27 mouse cellular contexts compared by ENCODE assay signal in the genomic region with DNA sequence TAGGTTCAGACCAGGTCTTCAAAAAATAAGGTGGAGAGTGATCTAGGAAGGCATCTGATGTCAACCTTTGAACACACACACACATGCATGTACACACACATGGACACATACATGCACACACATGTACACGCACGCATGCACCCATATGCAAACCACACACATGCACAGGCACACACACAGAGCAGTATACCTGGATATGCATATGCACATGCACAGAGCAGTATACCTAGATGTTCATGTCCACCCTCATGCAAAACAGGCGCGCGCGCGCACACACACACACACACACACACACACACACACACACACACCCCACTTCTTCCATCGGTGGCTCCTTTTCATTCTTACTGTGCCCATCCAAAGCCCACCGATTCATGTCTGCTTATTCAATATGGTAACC. TPM values are rescaled to one million over a fixed set of nuclear protein-coding genes. Genes with fewer than 3 reads are reported as not detected.
DNase-seq lines count a peak whose midpoint lies in the region; TF ChIP-seq lines count a peak whose summit lies in the region.
"Had no signal": no experiment of that assay in that cellular context is flagged by ENCODE, and none has a peak within 500 bp of the region (broad histone marks: within the 10 kb centered on the region; RNA-seq: fewer than 3 reads in every experiment).

No protein-coding gene starts in this region.

- no peaks in the 10 kb centered on the region for H3K36me3 ChIP-seq in kidney, adult 2 months (ENCODE audit: control insufficient read depth, insufficient read depth, low read length)
- H3K36me3 ChIP-seq: embryonic facial prominence, embryonic 10.5 days; embryonic facial prominence, embryonic 13.5 days; forebrain, embryonic 12.5 days; forebrain, embryonic 15.5 days; heart, embryonic 10.5 days had no signal

- WGBS in kidney, adult 2 months = 97% methylated on average over 9 of the region's 9 CpGs

- H3K4me3 ChIP-seq in kidney, adult 2 months (ENCODE audit: insufficient read depth, low read depth, low read length) = no peak overlapping the region
- H3K4me3 ChIP-seq: embryonic facial prominence, embryonic 10.5 days; embryonic facial prominence, embryonic 13.5 days; erythroblast, embryonic 14.5 days; forebrain, embryonic 12.5 days; forebrain, embryonic 15.5 days; heart, adult 2 months; heart, embryonic 10.5 days had no signal

- H3K4me1 ChIP-seq in kidney, adult 2 months (ENCODE audit: control insufficient read depth, insufficient read depth, low read length) = peaks cover 6% of the 10 kb centered on the region; the same call in 1 of the 2 replicates

- H3K27me3 ChIP-seq in kidney, adult 2 months (replicated peaks; ENCODE audit: control insufficient read depth, insufficient read depth, low read length) = no peaks in the 10 kb centered on the region

- no peak overlapping the region for H3K27ac ChIP-seq in kidney, adult 2 months (ENCODE audit: insufficient read depth, low read depth, low read length)
- H3K27ac ChIP-seq: embryonic facial prominence, embryonic 10.5 days; embryonic facial prominence, embryonic 13.5 days; forebrain, embryonic 12.5 days; forebrain, embryonic 15.5 days; heart, adult 2 months; heart, embryonic 10.5 days; hindbrain, embryonic 14.5 days; hindbrain, postnatal 0 days had no signal

- peak; percentile 0 for DNase-seq in cerebellum, adult 9-11 months
- DNase-seq in cerebellum, postnatal 14 days = no peak
- peak; percentile 2 for DNase-seq in kidney, postnatal 10 days
- no peak for DNase-seq in kidney, adult 2 months
- peak; percentile 11 to 57 for DNase-seq in spleen, postnatal 4 days (ENCODE audit: low spot score in 2 of 2)
- no peak for DNase-seq in spleen, adult 12 weeks (ENCODE audit: low spot score)
- DNase-seq in thymus, postnatal 4 days = peak; percentile 31
- no peak for DNase-seq in thymus, postnatal 0 days (ENCODE audit: low spot score)
- DNase-seq: adrenal gland, postnatal 10 days; adrenal gland, postnatal 36 days; cerebellum, adult 18-20 months; cerebellum, adult 9-10 months; cerebellum, postnatal 36 days; embryo, embryonic 11 days; gastrocnemius, postnatal 25 days had no signal

- TF ChIP-seq POLR2A in kidney, adult 2 months (IDR thresholded peaks at IDR 0.05; ENCODE audit: low read depth, low read length) = no peak

- no peak for TF ChIP-seq CTCF in kidney, adult 2 months (conservative IDR thresholded peaks at IDR 0.05; ENCODE audit: insufficient read depth, insufficient read length, low read depth, low read length)

RNA-seq across cellular contexts. Expression of gene Tap2, which starts 4.5 kb away (rescaled TPM):
- polyA plus RNA-seq in kidney, adult 2 months (2012; rRNA removed) = 25.0 and 29.2 TPM in 2 replicates
- 140 and 153 TPM in 2 replicates for polyA plus RNA-seq in thymus, postnatal 0 days (2015; fragmentation: Nextera tagmentation; extraction: Ambion mirVana)

RNA-seq across cellular contexts. Expression of gene Psmb8, which starts 10.3 kb away (rescaled TPM):
- polyA plus RNA-seq in kidney, adult 2 months (2012; rRNA removed) = 34.2 and 58.1 TPM in 2 replicates
- polyA plus RNA-seq in thymus, postnatal 0 days (2015; fragmentation: Nextera tagmentation; extraction: Ambion mirVana) = 875 and 899 TPM in 2 replicates

RNA-seq across cellular contexts. Expression of gene Psmb9, which starts 20.3 kb away (rescaled TPM):
- polyA plus RNA-seq in kidney, adult 2 months (2012; rRNA removed) = 21.5 and 32.3 TPM in 2 replicates
- polyA plus RNA-seq in thymus, postnatal 0 days (2015; fragmentation: Nextera tagmentation; extraction: Ambion mirVana) = 251 and 261 TPM in 2 replicates

RNA-seq across cellular contexts. Expression of gene Tap1, which starts 20.5 kb away (rescaled TPM):
- polyA plus RNA-seq in kidney, adult 2 months (2012; rRNA removed) = 14.5 and 19.4 TPM in 2 replicates
- polyA plus RNA-seq in thymus, postnatal 0 days (2015; fragmentation: Nextera tagmentation; extraction: Ambion mirVana) = 81.6 and 87.3 TPM in 2 replicates

RNA-seq across cellular contexts. Expression of gene H2-Ob, which starts 30.8 kb away (rescaled TPM):
- 2.3 and 15.1 TPM in 2 replicates for polyA plus RNA-seq in kidney, adult 2 months (2012; rRNA removed)
- 2.6 and 2.8 TPM in 2 replicates for polyA plus RNA-seq in thymus, postnatal 0 days (2015; fragmentation: Nextera tagmentation; extraction: Ambion mirVana)
- polyA plus RNA-seq: C2C12; embryonic facial prominence, embryonic 10.5 days; embryonic facial prominence, embryonic 13.5 days; erythroblast, embryonic 14.5 days; forebrain, embryonic 12.5 days; forebrain, embryonic 15.5 days; heart, embryonic 10.5 days; heart, embryonic 14.5 days; hindbrain, embryonic 11.5 days; hindbrain, embryonic 14.5 days had no signal

Comparison
In these comparisons a context has a peak if more than half of its experiments do, and no peak if none do; other contexts are left out.
1. DNase-seq: peak in cerebellum, adult 9-11 months (single experiment), kidney, postnatal 10 days (single experiment), spleen, postnatal 4 days (2 of 2) and thymus, postnatal 4 days (single experiment); none in cerebellum, postnatal 14 days (0 of 2), kidney, adult 2 months (single experiment), spleen, adult 12 weeks (single experiment) and thymus, postnatal 0 days (single experiment).
2. RNA of gene Psmb8, which starts 10.3 kb away (polyA plus RNA-seq): 875 to 899 TPM in thymus, postnatal 0 days; 34.2 to 58.1 TPM in kidney, adult 2 months; every median in the first group is over 10 times any median in the second.